Mouse (Mus musculus): ENCODE results near the gene Spin2g. TPM values are rescaled to one million over a fixed set of nuclear protein-coding genes. Genes with fewer than 3 reads are reported as not detected.
"Not testable (repeated sequence)": the region's sequence is repeated elsewhere in the genome, so short reads cannot be mapped to it uniquely, and the experiment has no call there.

Spin2g gene
- total RNA-seq (2021): not detected
- not detected in 2 replicates for polyA plus RNA-seq (2012; rRNA removed)
- long read RNA-seq: 0 reads

DNA sequence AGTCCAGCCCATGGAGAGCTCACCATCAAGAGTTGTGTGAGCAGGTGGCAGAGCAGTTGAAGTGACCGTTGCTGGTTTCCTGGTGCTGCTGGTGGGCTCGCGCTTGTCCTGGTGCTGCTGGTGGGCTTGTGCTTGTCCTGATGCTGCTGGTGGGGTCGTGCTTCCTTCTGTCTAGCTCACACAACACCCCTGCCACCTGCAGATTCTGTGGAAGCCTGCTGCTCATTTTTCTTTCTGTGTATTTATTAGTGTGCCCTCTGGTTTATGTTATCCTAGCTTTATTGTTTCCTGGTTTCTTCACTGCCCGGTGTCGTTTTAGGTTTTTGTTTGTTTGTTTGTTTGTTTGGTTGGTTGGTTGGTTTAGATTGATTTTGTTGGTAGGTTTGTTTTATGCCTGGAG, at the start of gene Spin2g:
Spin2g (minus strand) TSS at position 101 of the 400 bp plus-strand sequence.
- intact Hi-C loops (cut with DNase I); H3K27me3 ChIP-seq (ENCODE audit: control insufficient read depth, insufficient read depth, low read length); H3K4me3 ChIP-seq; H3K36me3 ChIP-seq (ENCODE audit: control insufficient read depth, insufficient read depth, low read length); H3K79me2 ChIP-seq (replicated peaks; ENCODE audit: control insufficient read depth, insufficient read depth, low read length); H3K27ac ChIP-seq; H3K4me1 ChIP-seq (ENCODE audit: control insufficient read depth, insufficient read depth, low read length); H3K9ac ChIP-seq (ENCODE audit: low read depth, low read length); DNase-seq: not testable (repeated sequence)
- WGBS: 77% methylated on average over 6 of the region's 6 CpGs

Other genes with a start within 250 kb of the Spin2g start
- not detected for gene Btbd35f9, start 77.2 kb downstream of the Spin2g start, total RNA-seq (2021)
- gene Btbd35f9, start 77.2 kb downstream of the Spin2g start, polyA plus RNA-seq (2012; rRNA removed): not detected in 2 replicates
- gene Btbd35f8, start 211.8 kb upstream of the Spin2g start, total RNA-seq (2021): not detected
- not detected in 2 replicates for gene Btbd35f8, start 211.8 kb upstream of the Spin2g start, polyA plus RNA-seq (2012; rRNA removed)

Data from heart, adult 2 months (tissue).